Mouse (Mus musculus): Measurements from ENCODE around the gene Tnip1.
A peak's percentile ranks its signal among the peaks of the same experiment; 100 is the strongest.

DNA sequence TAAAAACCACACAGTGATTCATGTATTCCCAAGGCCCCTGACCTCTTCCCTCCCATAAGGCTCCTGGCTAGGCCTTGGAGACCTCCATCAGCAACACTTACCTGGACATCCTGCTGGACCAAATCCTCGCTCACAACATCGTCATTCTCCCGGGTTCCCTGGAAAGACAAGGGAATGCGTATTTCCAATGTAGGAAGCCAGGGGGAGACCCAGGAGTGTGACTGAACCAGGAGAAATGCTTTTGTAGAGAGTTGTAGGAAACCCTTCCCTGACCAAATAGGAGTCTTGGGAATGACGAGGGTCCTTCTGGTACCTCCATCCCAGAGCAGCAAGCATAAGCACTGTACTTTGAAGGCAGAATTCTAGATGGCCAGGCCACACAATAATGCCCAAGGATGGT, 43.0 kb upstream of the Tnip1 start:
- peak; percentile 42 for TF ChIP-seq CTCF (IDR thresholded peaks at IDR 0.05)
- no peak for TF ChIP-seq EP300 (IDR thresholded peaks at IDR 0.05)

Measured in lung, postnatal 0 days (tissue).